Mouse (Mus musculus): ENCODE measurements around the gene 2210408I21Rik.

2210408I21Rik gene

GRCm38 (mm10) chr13:77489938-77490651 lies 354.8 kb downstream of the 2210408I21Rik start:
- DNase-seq (ENCODE audit: low spot score in 2 of 2) = no peak

- no peak for DNase-seq (ENCODE audit: low spot score in 2 of 2)
These were observed 378.7 kb downstream of the 2210408I21Rik start for GRCm38 (mm10) chr13:77514046-77514445.

- no peak for DNase-seq (ENCODE audit: low spot score in 2 of 2)
These were observed 393.8 kb downstream of the 2210408I21Rik start for GRCm38 (mm10) chr13:77528960-77529699.

- no peak for DNase-seq (ENCODE audit: low spot score in 2 of 2)
These were observed 394.4 kb downstream of the 2210408I21Rik start for GRCm38 (mm10) chr13:77529760-77530159.

- DNase-seq (ENCODE audit: low spot score in 2 of 2) = no peak
These were observed 402.1 kb downstream of the 2210408I21Rik start for GRCm38 (mm10) chr13:77537466-77537865.

GRCm38 (mm10) chr13:77547486-77548385 lies 412.4 kb downstream of the 2210408I21Rik start:
- DNase-seq (ENCODE audit: low spot score in 2 of 2) = no peak

- no peak for DNase-seq (ENCODE audit: low spot score in 2 of 2)
These were observed 413.0 kb downstream of the 2210408I21Rik start for GRCm38 (mm10) chr13:77548386-77548695.

GRCm38 (mm10) chr13:77548750-77549149 lies 413.4 kb downstream of the 2210408I21Rik start:
- DNase-seq (ENCODE audit: low spot score in 2 of 2) = no peak

GRCm38 (mm10) chr13:77594011-77594410 lies 458.7 kb downstream of the 2210408I21Rik start:
- no peak for DNase-seq (ENCODE audit: low spot score in 2 of 2)

- DNase-seq (ENCODE audit: low spot score in 2 of 2) = no peak
These were observed 480.0 kb downstream of the 2210408I21Rik start for GRCm38 (mm10) chr13:77615346-77615745.
